Mouse (Mus musculus) 3134 (cell line): ENCODE results near the gene Krt12.

Source experiments
- DNase-seq: peaks from one replicate; pipeline ENCODE4 v3.0.0-alpha.2; 2011; ENCODE audit warnings: low spot score; ENCODE audit not compliant: insufficient read length; ENCODE audit errors: extremely low read depth

Gene Krt12

GRCm38 (mm10) chr11:99422159-99422558 is at the start of gene Krt12:
TSS of gene Krt12 (minus strand) at chr11:99422259.
- DNase-seq = no peak

GRCm38 (mm10) chr11:99469228-99469627 is 47.2 kb upstream of the Krt12 start:
- DNase-seq = no peak

GRCm38 (mm10) chr11:99468566-99468965 is 46.5 kb upstream of the Krt12 start:
- DNase-seq = no peak

- no peak for DNase-seq
Measured at GRCm38 (mm10) chr11:99466316-99466715, 44.3 kb upstream of the Krt12 start.

GRCm38 (mm10) chr11:99464836-99465235 is 42.8 kb upstream of the Krt12 start:
- DNase-seq = peak; percentile 54

- no peak for DNase-seq
Measured at GRCm38 (mm10) chr11:99463155-99463554, 41.1 kb upstream of the Krt12 start.

- no peak for DNase-seq
Measured at GRCm38 (mm10) chr11:99461736-99462135, 39.7 kb upstream of the Krt12 start.

GRCm38 (mm10) chr11:99458887-99459286 is 36.8 kb upstream of the Krt12 start:
- peak; percentile 16 for DNase-seq

GRCm38 (mm10) chr11:99454759-99455158 is 32.7 kb upstream of the Krt12 start:
- DNase-seq = no peak

- no peak for DNase-seq
Measured at GRCm38 (mm10) chr11:99454044-99454443, 32.0 kb upstream of the Krt12 start.

- DNase-seq = no peak
Measured at GRCm38 (mm10) chr11:99448769-99449168, 26.7 kb upstream of the Krt12 start.

GRCm38 (mm10) chr11:99441220-99441619 is 19.2 kb upstream of the Krt12 start:
- DNase-seq = no peak

GRCm38 (mm10) chr11:99439465-99439864 is 17.4 kb upstream of the Krt12 start:
- DNase-seq = no peak

GRCm38 (mm10) chr11:99437972-99438371 is 15.9 kb upstream of the Krt12 start, which contains the start of gene Krt20:
TSS of gene Krt20 (minus strand) at chr11:99438150.
- no peak for DNase-seq

- no peak for DNase-seq
Measured at GRCm38 (mm10) chr11:99436625-99437024, 14.6 kb upstream of the Krt12 start.

- DNase-seq = no peak
Measured at GRCm38 (mm10) chr11:99430670-99431069, 8.6 kb upstream of the Krt12 start.

- DNase-seq = no peak
Measured at GRCm38 (mm10) chr11:99420586-99420985, 1.5 kb downstream of the Krt12 start.

GRCm38 (mm10) chr11:99417819-99418218 is 4.2 kb downstream of the Krt12 start:
- no peak for DNase-seq

- DNase-seq = no peak
Measured at GRCm38 (mm10) chr11:99416902-99417301, 5.2 kb downstream of the Krt12 start.

- no peak for DNase-seq
Measured at GRCm38 (mm10) chr11:99414463-99415147, 7.5 kb downstream of the Krt12 start.

- no peak for DNase-seq
Measured at GRCm38 (mm10) chr11:99413247-99413646, 8.8 kb downstream of the Krt12 start.

GRCm38 (mm10) chr11:99406186-99406585 is 15.9 kb downstream of the Krt12 start:
- DNase-seq = no peak
